Mouse (Mus musculus): ENCODE measurements at regions not wholly inside any gene's neighbourhood (a gene's known extent, or its start where the extent isn't known, plus 50 kb on each side); places are given as distances from the start of the nearest gene placed in this dataset.
A peak's percentile ranks its signal among the peaks of the same experiment; 100 is the strongest.

GRCm38 (mm10) chr10:17510626-17511193 is 212.3 kb upstream of the Cited2 start:
- no peaks in the 10 kb centered on the region for H3K36me3 ChIP-seq (ENCODE audit: control insufficient read depth, insufficient read depth, low read length)
- no peak overlapping the region for H3K4me3 ChIP-seq (ENCODE audit: low read length)
- 45% methylated on average over 4 of the region's 4 CpGs for WGBS
- no peak overlapping the region for H3K27ac ChIP-seq (ENCODE audit: low read length)
- no peak for ATAC-seq (ENCODE audit: low read depth)
- peaks cover 2% of the 10 kb centered on the region; the same call in 1 of the 2 replicates for H3K4me1 ChIP-seq (replicated peaks; ENCODE audit: control insufficient read depth, insufficient read depth, low read length)
- peaks cover 5% of the 10 kb centered on the region; the same call in 1 of the 2 replicates for H3K9me3 ChIP-seq (ENCODE audit: control insufficient read depth, low read length)
- H3K4me2 ChIP-seq (ENCODE audit: low read depth, low read length) = no peak overlapping the region
- no peaks in the 10 kb centered on the region for H3K27me3 ChIP-seq (ENCODE audit: control insufficient read depth, insufficient read depth, low read depth, low read length)
- no peak overlapping the region for H3K9ac ChIP-seq (ENCODE audit: low read length)

- Histone ChIP-seq H3K4me2 (ENCODE audit: low read depth, low read length) (no peak overlapping the region), H3K9ac (ENCODE audit: low read length) (no peak overlapping the region), H3K36me3 (ENCODE audit: control insufficient read depth, insufficient read depth, low read length) (no peaks in the 10 kb centered on the region), H3K9me3 (ENCODE audit: control insufficient read depth, low read length) (no peaks in the 10 kb centered on the region), H3K27ac (ENCODE audit: low read length) (peak overlapping the region; percentile 1; the same call in 1 of the 2 replicates), H3K27me3 (ENCODE audit: control insufficient read depth, insufficient read depth, low read depth, low read length) (no peaks in the 10 kb centered on the region), H3K4me1 (replicated peaks; ENCODE audit: control insufficient read depth, insufficient read depth, low read length) (peaks cover 2% of the 10 kb centered on the region; the same call in 1 of the 2 replicates), H3K4me3 (ENCODE audit: low read length) (no peak overlapping the region)
- no peak; the same call in 1 of the 2 replicates for ATAC-seq (ENCODE audit: low read depth)
- 46% methylated on average over 12 of the region's 12 CpGs for WGBS
Measured at GRCm38 (mm10) chr10:17511779-17512335, 211.2 kb upstream of the Cited2 start.

GRCm38 (mm10) chr10:17512487-17512886 is 210.5 kb upstream of the Cited2 start:
- Histone ChIP-seq H3K9ac (ENCODE audit: low read length) (no peak overlapping the region), H3K4me2 (ENCODE audit: low read depth, low read length) (no peak overlapping the region), H3K4me3 (ENCODE audit: low read length) (no peak overlapping the region), H3K9me3 (ENCODE audit: control insufficient read depth, low read length) (no peaks in the 10 kb centered on the region), H3K27ac (ENCODE audit: low read length) (no peak overlapping the region), H3K36me3 (ENCODE audit: control insufficient read depth, insufficient read depth, low read length) (no peaks in the 10 kb centered on the region), H3K4me1 (replicated peaks; ENCODE audit: control insufficient read depth, insufficient read depth, low read length) (peaks cover 2% of the 10 kb centered on the region; the same call in 1 of the 2 replicates), H3K27me3 (ENCODE audit: control insufficient read depth, insufficient read depth, low read depth, low read length) (no peaks in the 10 kb centered on the region)
- ATAC-seq (ENCODE audit: low read depth) = no peak
- WGBS = 58% methylated on average over 3 of the region's 3 CpGs

GRCm38 (mm10) chr10:17513756-17514155 is 209.3 kb upstream of the Cited2 start:
- no peak for ATAC-seq (ENCODE audit: low read depth)
- WGBS = 62% methylated on average over 6 of the region's 6 CpGs

GRCm38 (mm10) chr10:17516068-17516467 is 206.9 kb upstream of the Cited2 start:
- H3K9me3 ChIP-seq (ENCODE audit: control insufficient read depth, low read length) = no peaks in the 10 kb centered on the region
- H3K27ac ChIP-seq (ENCODE audit: low read length) = no peak overlapping the region
- no peak overlapping the region for H3K4me2 ChIP-seq (ENCODE audit: low read depth, low read length)
- 94% methylated on average over 2 of the region's 2 CpGs for WGBS
- H3K4me3 ChIP-seq (ENCODE audit: low read length) = no peak overlapping the region
- no peaks in the 10 kb centered on the region for H3K36me3 ChIP-seq (ENCODE audit: control insufficient read depth, insufficient read depth, low read length)
- H3K4me1 ChIP-seq (replicated peaks; ENCODE audit: control insufficient read depth, insufficient read depth, low read length) = peaks cover 2% of the 10 kb centered on the region; the same call in 1 of the 2 replicates
- ATAC-seq (ENCODE audit: low read depth) = no peak
- no peak overlapping the region for H3K9ac ChIP-seq (ENCODE audit: low read length)
- no peaks in the 10 kb centered on the region for H3K27me3 ChIP-seq (ENCODE audit: control insufficient read depth, insufficient read depth, low read depth, low read length)

More at GRCm38 (mm10) chr10:17513756-17514155, 209.3 kb upstream of the Cited2 start:
- Histone ChIP-seq H3K4me2 (ENCODE audit: low read depth, low read length) (no peak overlapping the region), H3K9me3 (ENCODE audit: control insufficient read depth, low read length) (no peaks in the 10 kb centered on the region), H3K27ac (ENCODE audit: low read length) (no peak overlapping the region), H3K36me3 (ENCODE audit: control insufficient read depth, insufficient read depth, low read length) (no peaks in the 10 kb centered on the region), H3K27me3 (ENCODE audit: control insufficient read depth, insufficient read depth, low read depth, low read length) (no peaks in the 10 kb centered on the region), H3K4me1 (replicated peaks; ENCODE audit: control insufficient read depth, insufficient read depth, low read length) (peaks cover 2% of the 10 kb centered on the region; the same call in 1 of the 2 replicates), H3K9ac (ENCODE audit: low read length) (no peak overlapping the region), H3K4me3 (ENCODE audit: low read length) (no peak overlapping the region)

- Histone ChIP-seq H3K27me3 (ENCODE audit: control insufficient read depth, insufficient read depth, low read depth, low read length) (no peaks in the 10 kb centered on the region), H3K4me2 (ENCODE audit: low read depth, low read length) (no peak overlapping the region)
- ATAC-seq (ENCODE audit: low read depth) = no peak
Measured at GRCm38 (mm10) chr10:17518423-17519175, 204.4 kb upstream of the Cited2 start.

GRCm38 (mm10) chr10:17522026-17522541 is 200.9 kb upstream of the Cited2 start:
- no peak overlapping the region for H3K9ac ChIP-seq (ENCODE audit: low read length)
- no peak overlapping the region for H3K4me3 ChIP-seq (ENCODE audit: low read length)
- H3K9me3 ChIP-seq (ENCODE audit: control insufficient read depth, low read length) = no peaks in the 10 kb centered on the region
- ATAC-seq (ENCODE audit: low read depth) = no peak
- no peaks in the 10 kb centered on the region for H3K36me3 ChIP-seq (ENCODE audit: control insufficient read depth, insufficient read depth, low read length)
- H3K4me2 ChIP-seq (ENCODE audit: low read depth, low read length) = no peak overlapping the region
- 26% methylated on average over 5 of the region's 5 CpGs for WGBS
- H3K27me3 ChIP-seq (ENCODE audit: control insufficient read depth, insufficient read depth, low read depth, low read length) = no peaks in the 10 kb centered on the region
- H3K4me1 ChIP-seq (replicated peaks; ENCODE audit: control insufficient read depth, insufficient read depth, low read length) = 0 out of 2 replicates have a peak, but pooled peaks cover 4% of the 10 kb centered on the region
- no peak overlapping the region for H3K27ac ChIP-seq (ENCODE audit: low read length)

More at GRCm38 (mm10) chr10:17518423-17519175, 204.4 kb upstream of the Cited2 start:
- Histone ChIP-seq H3K27ac (ENCODE audit: low read length) (no peak overlapping the region), H3K4me3 (ENCODE audit: low read length) (no peak overlapping the region), H3K9ac (ENCODE audit: low read length) (no peak overlapping the region), H3K4me1 (replicated peaks; ENCODE audit: control insufficient read depth, insufficient read depth, low read length) (0 out of 2 replicates have a peak, but pooled peaks cover 4% of the 10 kb centered on the region), H3K36me3 (ENCODE audit: control insufficient read depth, insufficient read depth, low read length) (no peaks in the 10 kb centered on the region), H3K9me3 (ENCODE audit: control insufficient read depth, low read length) (no peaks in the 10 kb centered on the region)
- WGBS = 53% methylated on average over 9 of the region's 9 CpGs

- H3K27me3 ChIP-seq (ENCODE audit: control insufficient read depth, insufficient read depth, low read depth, low read length) = no peaks in the 10 kb centered on the region
- H3K4me2 ChIP-seq (ENCODE audit: low read depth, low read length) = no peak overlapping the region
- no peak for ATAC-seq (ENCODE audit: low read depth)
- 59% methylated on average over 6 of the region's 6 CpGs for WGBS
- peaks cover 11% of the 10 kb centered on the region; the same call in 1 of the 2 replicates for H3K4me1 ChIP-seq (replicated peaks; ENCODE audit: control insufficient read depth, insufficient read depth, low read length)
- no peaks in the 10 kb centered on the region for H3K9me3 ChIP-seq (ENCODE audit: control insufficient read depth, low read length)
- no peak overlapping the region for H3K4me3 ChIP-seq (ENCODE audit: low read length)
- no peaks in the 10 kb centered on the region for H3K36me3 ChIP-seq (ENCODE audit: control insufficient read depth, insufficient read depth, low read length)
- H3K27ac ChIP-seq (ENCODE audit: low read length) = no peak overlapping the region
- no peak overlapping the region for H3K9ac ChIP-seq (ENCODE audit: low read length)
Measured at GRCm38 (mm10) chr10:17523558-17524328, 199.3 kb upstream of the Cited2 start.

All from lung, embryonic 16.5 days (tissue).